Mouse (Mus musculus) heart, postnatal 14 days (tissue): ENCODE measurements around the gene Hspa12a. TPM values are rescaled to one million over a fixed set of nuclear protein-coding genes. Genes with fewer than 3 reads are reported as not detected.
"Not testable (repeated sequence)": the region's sequence is repeated elsewhere in the genome, so short reads cannot be mapped to it uniquely, and the experiment has no call there.

Source experiments
- DNase-seq, 2 experiments: peaks; one replicate each; pipeline ENCODE4 v3.0.0; 2021 to 2022
- intact Hi-C: fragments of 180-260 bp; cut with DNase I; formaldehyde crosslinking; loops from one replicate; pipeline ENCODE4 v1.15.1; 2025
- total RNA-seq, 2 experiments: library from RNA; stranded (reverse); gene quantifications; 2 replicates each; pipeline ENCODE4 v1.2.3; 2021

Hspa12a gene
- total RNA-seq, 2 experiments from 2014 or later: 25.7 to 28.5 TPM

GRCm38 (mm10) chr19:58913301-58913700 lies 30.2 kb downstream of the Hspa12a start:
- DNase-seq: no peak
- intact Hi-C loops: loop anchor here (10.0 kb wide), 1 partner anchor 162 kb away; the partner anchor contains the start of gene Shtn1

- peak; percentile 72 to 81 for DNase-seq
- intact Hi-C loops: loop anchor here (1.0 to 10.0 kb wide), 2 partner anchors 163 to 287 kb away; partner anchors contain the start of gene Shtn1
Observed at GRCm38 (mm10) chr19:58911386-58911785, 32.1 kb downstream of the Hspa12a start.

GRCm38 (mm10) chr19:58910941-58911368 lies 32.5 kb downstream of the Hspa12a start:
- intact Hi-C loops: loop anchor here (1.0 to 10.0 kb wide), 2 partner anchors 164 to 287 kb away; partner anchors contain the start of gene Shtn1
- DNase-seq: no peak

GRCm38 (mm10) chr19:58908018-58908417 lies 35.4 kb downstream of the Hspa12a start:
- no peak for DNase-seq
- intact Hi-C loops: no loop called here

- intact Hi-C loops: no loop called here
- no peak for DNase-seq
Observed at GRCm38 (mm10) chr19:58906685-58907084, 36.8 kb downstream of the Hspa12a start.

GRCm38 (mm10) chr19:58903899-58904327 lies 39.5 kb downstream of the Hspa12a start:
- peak; percentile 90 to 95 for DNase-seq
- intact Hi-C loops: loop anchor here (1.0 to 5.0 kb wide), 3 partner anchors 42 to 141 kb away; no protein-coding TSS in a partner anchor

GRCm38 (mm10) chr19:58903079-58903898 lies 40.2 kb downstream of the Hspa12a start:
- no peak for DNase-seq
- intact Hi-C loops: loop anchor here (5.0 kb wide), 1 partner anchor 41 kb away; no protein-coding TSS in a partner anchor

GRCm38 (mm10) chr19:58900471-58900870 lies 43.0 kb downstream of the Hspa12a start:
- DNase-seq: not testable (repeated sequence)
- intact Hi-C loops: loop anchor here (5.0 kb wide), 1 partner anchor 38 kb away; no protein-coding TSS in a partner anchor

GRCm38 (mm10) chr19:58896216-58896615 lies 47.2 kb downstream of the Hspa12a start:
- intact Hi-C loops: no loop called here
- no peak for DNase-seq

GRCm38 (mm10) chr19:58889306-58890038 lies 54.0 kb downstream of the Hspa12a start:
- intact Hi-C loops: no loop called here
- DNase-seq: no peak

GRCm38 (mm10) chr19:58886467-58886866 lies 57.0 kb downstream of the Hspa12a start:
- DNase-seq: no peak
- intact Hi-C loops: no loop called here

- no peak for DNase-seq
- intact Hi-C loops: no loop called here
Observed at GRCm38 (mm10) chr19:58883451-58883850, 60.0 kb downstream of the Hspa12a start.

GRCm38 (mm10) chr19:58882336-58882735 lies 61.1 kb downstream of the Hspa12a start:
- intact Hi-C loops: no loop called here
- DNase-seq: peak in 1 of 2 experiments; percentile 19

GRCm38 (mm10) chr19:58879330-58879957 lies 64.0 kb downstream of the Hspa12a start:
- intact Hi-C loops: no loop called here
- no peak for DNase-seq

- intact Hi-C loops: no loop called here
- no peak for DNase-seq
Observed at GRCm38 (mm10) chr19:58878560-58878959, 64.9 kb downstream of the Hspa12a start.

GRCm38 (mm10) chr19:58873536-58873935 lies 69.9 kb downstream of the Hspa12a start:
- intact Hi-C loops: no loop called here
- no peak for DNase-seq

GRCm38 (mm10) chr19:58872381-58873259 lies 70.8 kb downstream of the Hspa12a start:
- no peak for DNase-seq
- intact Hi-C loops: no loop called here

- no peak for DNase-seq
- intact Hi-C loops: no loop called here
Observed at GRCm38 (mm10) chr19:58871878-58872277, 71.6 kb downstream of the Hspa12a start.

GRCm38 (mm10) chr19:58866651-58867050 lies 76.8 kb downstream of the Hspa12a start:
- intact Hi-C loops: no loop called here
- no peak for DNase-seq

- intact Hi-C loops: no loop called here
- no peak for DNase-seq
Observed at GRCm38 (mm10) chr19:58865224-58865623, 78.2 kb downstream of the Hspa12a start.
